Mouse (Mus musculus) embryonic facial prominence, embryonic 10.5 days (tissue): ENCODE data around the gene Arhgef1. TPM values are rescaled to one million over a fixed set of nuclear protein-coding genes. Genes with fewer than 3 reads are reported as not detected.
A peak's percentile ranks its signal among the peaks of the same experiment; 100 is the strongest.

Experiments used
- DNase-seq: peaks from one replicate; pipeline ENCODE4 v3.0.0-alpha.2; 2017; ENCODE audit warnings: low spot score
- H3K27ac ChIP-seq: fragments of 300-500 bp; sonication (generic); replicated peaks from 2 replicates; pipeline ENCODE4 v1.5.1; 2016; ENCODE audit warnings: mild to moderate bottlenecking
- H3K27me3 ChIP-seq: fragments of 300-500 bp; sonication (generic); replicated peaks from 2 replicates; pipeline ENCODE4 v1.6.1; 2016; ENCODE audit warnings: low read depth, mild to moderate bottlenecking; ENCODE audit not compliant: poor library complexity, severe bottlenecking
- H3K36me3 ChIP-seq: fragments of 300-500 bp; sonication (generic); replicated peaks from 2 replicates; pipeline ENCODE4 v1.6.1; 2016; ENCODE audit warnings: mild to moderate bottlenecking, moderate library complexity
- H3K4me1 ChIP-seq: fragments of 300-500 bp; sonication (generic); 2 replicates; pipeline ENCODE4 v1.6.1; 2016
- H3K4me3 ChIP-seq: fragments of 300-500 bp; sonication (generic); 2 replicates; pipeline ENCODE4 v1.5.1; 2016; ENCODE audit warnings: mild to moderate bottlenecking, moderate library complexity
- H3K9me3 ChIP-seq: fragments of 300-500 bp; sonication (generic); 2 replicates; pipeline ENCODE4 v1.6.1; 2016; ENCODE audit warnings: mild to moderate bottlenecking
- WGBS: fragments of 180-500 bp; shearing (Covaris S2); methylation state at CpG from one replicate; pipeline ENCODE4 v1.1.7; 2016; 5-methylcytosine and 5-hydroxymethylcytosine counted together
- polyA plus RNA-seq: library from polyadenylated mRNA; unstranded; fragments of >200 nt; fragmentation: Nextera tagmentation; extraction: Ambion mirVana; gene quantifications from 2 replicates; pipeline ENCODE4 v1.2.1, GENCODE M21; 2016

Gene Arhgef1
- polyA plus RNA-seq, 1 experiment from 2014 or later, result 87.0 TPM

- no peak overlapping the region for H3K4me3 ChIP-seq
- no peaks in the 10 kb centered on the region for H3K36me3 ChIP-seq
- H3K27me3 ChIP-seq, result no peaks in the 10 kb centered on the region
- peaks cover 16% of the 10 kb centered on the region for H3K4me1 ChIP-seq
- no peak for DNase-seq
- H3K27ac ChIP-seq, result no peak overlapping the region
- no peaks in the 10 kb centered on the region for H3K9me3 ChIP-seq
- WGBS, result 80% methylated on average over 2 of the region's 2 CpGs
These were observed 61.6 kb downstream of the Arhgef1 start for GRCm38 (mm10) chr7:24964288-24964687.

- Histone ChIP-seq H3K27ac (peak overlapping the region; percentile 36; the same call in 1 of the 2 replicates), H3K4me1 (peaks cover 16% of the 10 kb centered on the region), H3K9me3 (no peaks in the 10 kb centered on the region), H3K27me3 (no peaks in the 10 kb centered on the region), H3K36me3 (no peaks in the 10 kb centered on the region), H3K4me3 (no peak overlapping the region)
- DNase-seq, result peak; percentile 89
- WGBS, result 7% methylated on average over 5 of the region's 5 CpGs
These were observed 62.3 kb downstream of the Arhgef1 start for GRCm38 (mm10) chr7:24964897-24965535.

DNA sequence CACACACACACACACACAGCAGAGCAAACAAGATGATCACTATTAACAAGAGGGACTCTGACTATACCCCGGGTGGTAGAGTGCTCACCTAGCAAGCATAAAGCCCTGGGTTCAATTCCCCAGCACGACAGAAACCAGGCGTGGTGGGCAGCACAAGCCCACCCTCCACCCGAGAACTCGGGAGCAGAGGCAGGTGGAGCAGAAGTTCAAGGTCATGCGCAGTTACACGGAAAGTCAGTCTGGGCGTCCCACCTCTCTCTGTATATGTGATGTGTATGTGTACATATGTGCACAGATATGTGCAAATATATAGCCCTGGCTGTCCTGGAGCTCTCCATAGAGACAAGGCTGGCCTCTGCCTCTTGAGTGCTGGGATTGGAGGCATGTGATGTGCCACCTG lies 65.3 kb downstream of the Arhgef1 start:
- H3K36me3 ChIP-seq, result no peaks in the 10 kb centered on the region
- no peak overlapping the region for H3K27ac ChIP-seq
- H3K4me1 ChIP-seq, result peaks cover 26% of the 10 kb centered on the region
- H3K9me3 ChIP-seq, result no peaks in the 10 kb centered on the region
- H3K4me3 ChIP-seq, result no peak overlapping the region
- DNase-seq, result no peak
- 86% methylated on average over 8 of the region's 8 CpGs for WGBS
- no peaks in the 10 kb centered on the region for H3K27me3 ChIP-seq

- Histone ChIP-seq H3K27ac (no peak overlapping the region), H3K4me3 (no peak overlapping the region), H3K36me3 (no peaks in the 10 kb centered on the region), H3K4me1 (peaks cover 26% of the 10 kb centered on the region), H3K27me3 (no peaks in the 10 kb centered on the region), H3K9me3 (no peaks in the 10 kb centered on the region)
- DNase-seq, result no peak
- WGBS, result 68% methylated on average over 6 of the region's 6 CpGs
These were observed 65.8 kb downstream of the Arhgef1 start for GRCm38 (mm10) chr7:24968463-24968862.

DNA sequence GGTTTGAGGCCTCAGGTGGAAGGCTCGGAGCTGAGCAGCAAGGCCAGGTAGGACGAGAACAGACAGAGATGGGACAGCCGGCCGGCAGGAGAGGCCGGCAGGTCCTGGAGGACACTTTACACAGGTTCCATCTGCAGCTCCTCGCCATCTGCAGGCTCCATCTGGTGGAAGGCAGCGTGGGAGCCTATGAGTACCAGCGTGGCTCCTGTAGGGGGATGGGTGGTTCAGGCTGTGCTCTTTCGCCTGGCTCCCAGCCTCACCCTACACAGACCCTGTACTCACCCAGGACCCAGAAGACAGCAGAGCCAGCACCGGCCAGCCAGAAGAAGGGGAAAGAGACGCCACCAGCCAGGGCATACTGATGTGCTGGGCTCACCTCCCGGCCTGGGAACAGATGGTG lies 67.1 kb downstream of the Arhgef1 start:
- 75% methylated on average over 12 of the region's 12 CpGs for WGBS
- no peak overlapping the region for H3K4me3 ChIP-seq
- no peak overlapping the region for H3K27ac ChIP-seq
- DNase-seq, result no peak
- H3K9me3 ChIP-seq, result no peaks in the 10 kb centered on the region
- peaks cover 19% of the 10 kb centered on the region for H3K4me1 ChIP-seq
- no peaks in the 10 kb centered on the region for H3K36me3 ChIP-seq
- H3K27me3 ChIP-seq, result no peaks in the 10 kb centered on the region

DNA sequence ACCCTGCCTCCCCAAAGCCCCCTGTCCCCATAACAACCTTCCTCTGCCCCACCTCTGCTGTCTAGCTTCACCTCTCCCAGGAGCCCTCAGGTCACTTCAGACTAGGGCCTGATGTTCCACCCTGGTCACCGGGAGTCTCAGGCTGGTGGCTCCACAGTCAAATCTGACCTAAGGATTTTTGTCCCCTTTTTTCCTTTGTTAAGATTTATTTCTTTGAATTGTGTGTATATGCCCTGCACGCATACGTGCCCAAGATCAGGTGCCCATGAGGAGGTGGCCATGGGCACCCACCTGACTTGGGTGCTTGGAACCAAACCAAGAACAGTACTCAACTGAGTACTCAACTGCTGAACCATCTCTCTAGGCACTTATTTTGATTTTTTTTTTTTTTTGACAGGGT lies 67.6 kb downstream of the Arhgef1 start:
- WGBS, result 98% methylated on average over 3 of the region's 3 CpGs
- H3K27ac ChIP-seq, result no peak overlapping the region
- H3K4me3 ChIP-seq, result no peak overlapping the region

GRCm38 (mm10) chr7:24971261-24971971 lies 68.7 kb downstream of the Arhgef1 start:
- H3K27ac ChIP-seq, result peak overlapping the region; percentile 80; the same call in 1 of the 2 replicates

More for the DNA sequence above, 67.6 kb downstream of the Arhgef1 start:
- H3K27me3 ChIP-seq, result no peaks in the 10 kb centered on the region
- H3K9me3 ChIP-seq, result no peaks in the 10 kb centered on the region
- DNase-seq, result no peak
- H3K4me1 ChIP-seq, result peaks cover 13% of the 10 kb centered on the region
- no peaks in the 10 kb centered on the region for H3K36me3 ChIP-seq

GRCm38 (mm10) chr7:24971972-24972893 lies 69.5 kb downstream of the Arhgef1 start, which contains the start of gene Rabac1:
Gene Rabac1 (minus strand): TSS chr7:24972754.
- peaks cover 10% of the 10 kb centered on the region for H3K4me1 ChIP-seq
- DNase-seq, result peak; percentile 87
- H3K27me3 ChIP-seq, result no peaks in the 10 kb centered on the region
- H3K9me3 ChIP-seq, result no peaks in the 10 kb centered on the region
- WGBS, result under 1% methylated on average over 45 of the region's 45 CpGs
- no peaks in the 10 kb centered on the region for H3K36me3 ChIP-seq
- H3K4me3 ChIP-seq, result peak within 1 kb of the TSS; percentile 64
- H3K27ac ChIP-seq, result peak within 1 kb of the TSS; percentile 80

More at GRCm38 (mm10) chr7:24971261-24971971, 68.7 kb downstream of the Arhgef1 start:
- H3K4me3 ChIP-seq, result peak overlapping the region; percentile 64
- 11% methylated on average over 19 of the region's 19 CpGs for WGBS
- H3K4me1 ChIP-seq, result peaks cover 10% of the 10 kb centered on the region
- H3K36me3 ChIP-seq, result no peaks in the 10 kb centered on the region
- H3K9me3 ChIP-seq, result no peaks in the 10 kb centered on the region
- H3K27me3 ChIP-seq, result no peaks in the 10 kb centered on the region
- peak; percentile 74 for DNase-seq

DNA sequence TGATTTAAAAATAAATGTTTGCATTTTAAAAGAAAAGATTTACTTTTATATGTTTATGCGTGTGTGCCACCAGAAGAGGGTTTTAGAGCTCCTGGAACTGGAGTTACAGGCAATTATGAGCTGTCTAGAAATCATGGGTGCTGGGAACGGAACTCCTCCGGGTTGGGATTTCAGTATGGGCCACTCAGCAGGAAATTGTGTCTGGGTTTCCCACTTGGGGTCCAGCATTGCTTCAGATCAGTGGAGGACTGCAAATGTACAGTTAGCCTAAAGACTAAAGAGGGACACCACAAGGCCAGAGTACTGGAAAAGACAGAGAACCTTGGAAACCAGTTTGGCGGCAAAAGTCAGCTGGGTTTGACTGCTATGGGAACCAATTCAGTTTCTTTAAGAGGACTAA lies 70.5 kb downstream of the Arhgef1 start:
- Histone ChIP-seq H3K27ac (no peak overlapping the region), H3K4me1 (peaks cover 10% of the 10 kb centered on the region), H3K4me3 (no peak overlapping the region), H3K27me3 (no peaks in the 10 kb centered on the region), H3K9me3 (no peaks in the 10 kb centered on the region), H3K36me3 (no peaks in the 10 kb centered on the region)
- DNase-seq, result no peak
- WGBS, result 81% methylated on average over 4 of the region's 4 CpGs

GRCm38 (mm10) chr7:24973902-24974301 lies 71.2 kb downstream of the Arhgef1 start:
- no peak overlapping the region for H3K4me3 ChIP-seq
- no peak for DNase-seq
- 0 out of 2 replicates have a peak, but pooled peaks cover under 1% of the 10 kb centered on the region for H3K9me3 ChIP-seq
- no peaks in the 10 kb centered on the region for H3K36me3 ChIP-seq
- H3K27ac ChIP-seq, result no peak overlapping the region
- H3K4me1 ChIP-seq, result peaks cover 10% of the 10 kb centered on the region
- H3K27me3 ChIP-seq, result no peaks in the 10 kb centered on the region
- WGBS, result 64% methylated on average over 5 of the region's 5 CpGs

- H3K36me3 ChIP-seq, result no peaks in the 10 kb centered on the region
- H3K27ac ChIP-seq, result no peak overlapping the region
- 0 out of 2 replicates have a peak, but pooled peaks cover 3% of the 10 kb centered on the region for H3K9me3 ChIP-seq
- DNase-seq, result peak; percentile 44
- WGBS, result 29% methylated on average over 9 of the region's 9 CpGs
- H3K27me3 ChIP-seq, result no peaks in the 10 kb centered on the region
- H3K4me3 ChIP-seq, result no peak overlapping the region
- H3K4me1 ChIP-seq, result peaks cover 10% of the 10 kb centered on the region
These were observed 72.3 kb downstream of the Arhgef1 start for GRCm38 (mm10) chr7:24974893-24975595.
